Mouse (Mus musculus): ENCODE results near the gene Sox11. TPM values are rescaled to one million over a fixed set of nuclear protein-coding genes. Genes with fewer than 3 reads are reported as not detected.

The Sox11 gene
- total and polyA plus RNA-seq, 2 experiments from 2014 or later, result 95.5 to 97.8 TPM

- H3K4me1 ChIP-seq (ENCODE audit: insufficient read depth, low read length), result peaks cover 7% of the 10 kb centered on the region
- no peak for DNase-seq (ENCODE audit: low spot score)
- WGBS, result 19% methylated on average over 5 of the region's 5 CpGs
- no peak for ATAC-seq
- no peaks in the 10 kb centered on the region for H3K36me3 ChIP-seq (ENCODE audit: insufficient read depth, low read length)
- TF ChIP-seq CTCF (IDR thresholded peaks at IDR 0.05; ENCODE audit: low read depth), result no peak
- 0 out of 2 replicates have a peak overlapping the region, but pooled peaks have one; percentile 41 for H3K27ac ChIP-seq
- no peaks in the 10 kb centered on the region for H3K9me3 ChIP-seq (ENCODE audit: low read length)
- H3K9ac ChIP-seq (replicated peaks; ENCODE audit: low read length), result 0 out of 2 replicates have a peak overlapping the region, but pooled peaks have one; percentile 38
- no peaks in the 10 kb centered on the region for H3K27me3 ChIP-seq (ENCODE audit: insufficient read depth, low read length)
- H3K4me3 ChIP-seq (ENCODE audit: low read length), result peak overlapping the region; percentile 97
- peak overlapping the region; percentile 72 for H3K4me2 ChIP-seq (ENCODE audit: low read depth, low read length)
Measured at GRCm38 (mm10) chr12:27336801-27337200, 5.6 kb downstream of the Sox11 start.

DNA sequence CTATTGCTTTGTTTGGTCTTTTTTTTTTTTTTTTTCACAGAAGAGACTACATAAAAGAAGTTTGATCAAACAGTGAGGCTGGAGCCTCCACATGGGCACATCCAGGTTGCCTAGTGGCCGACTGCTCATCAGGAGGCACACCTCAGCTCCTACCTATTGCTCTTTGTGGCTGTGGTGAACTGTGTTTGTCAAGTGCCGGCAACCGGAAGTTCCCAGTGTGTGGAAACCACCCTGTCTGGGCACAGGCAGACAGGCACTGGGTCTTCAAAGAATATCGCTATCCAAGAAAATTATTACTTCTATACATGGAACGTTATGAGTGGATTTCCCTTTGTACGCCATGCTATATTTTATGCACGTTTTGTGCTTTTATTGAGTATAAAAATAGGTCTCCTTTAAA, 6.0 kb downstream of the Sox11 start:
- 31% methylated on average over 7 of the region's 7 CpGs for WGBS
- Histone ChIP-seq H3K4me2 (ENCODE audit: low read depth, low read length) (peak overlapping the region; percentile 72), H3K27ac (no peak overlapping the region), H3K9me3 (ENCODE audit: low read length) (no peaks in the 10 kb centered on the region), H3K9ac (replicated peaks; ENCODE audit: low read length) (no peak overlapping the region; the same call in 1 of the 2 replicates), H3K4me1 (ENCODE audit: insufficient read depth, low read length) (peaks cover 7% of the 10 kb centered on the region), H3K36me3 (ENCODE audit: insufficient read depth, low read length) (no peaks in the 10 kb centered on the region), H3K4me3 (ENCODE audit: low read length) (peak overlapping the region; percentile 97), H3K27me3 (ENCODE audit: insufficient read depth, low read length) (no peaks in the 10 kb centered on the region)
- DNase-seq (ENCODE audit: low spot score) (no peak), ATAC-seq (no peak)
- no peak for TF ChIP-seq CTCF (IDR thresholded peaks at IDR 0.05; ENCODE audit: low read depth)

- H3K4me2 ChIP-seq (ENCODE audit: low read depth, low read length), result peak overlapping the region; percentile 72
- TF ChIP-seq CTCF (IDR thresholded peaks at IDR 0.05; ENCODE audit: low read depth), result peak; percentile 52
- peak; percentile 55 for DNase-seq (ENCODE audit: low spot score)
- no peak overlapping the region for H3K27ac ChIP-seq
- H3K9me3 ChIP-seq (ENCODE audit: low read length), result no peaks in the 10 kb centered on the region
- H3K36me3 ChIP-seq (ENCODE audit: insufficient read depth, low read length), result no peaks in the 10 kb centered on the region
- H3K27me3 ChIP-seq (ENCODE audit: insufficient read depth, low read length), result no peaks in the 10 kb centered on the region
- WGBS, result 39% methylated on average over 11 of the region's 11 CpGs
- ATAC-seq, result no peak
- H3K4me1 ChIP-seq (ENCODE audit: insufficient read depth, low read length), result peaks cover 7% of the 10 kb centered on the region
- no peak overlapping the region for H3K9ac ChIP-seq (replicated peaks; ENCODE audit: low read length)
- H3K4me3 ChIP-seq (ENCODE audit: low read length), result peak overlapping the region; percentile 97; the same call in 1 of the 2 replicates
Measured at GRCm38 (mm10) chr12:27335356-27336055, 6.9 kb downstream of the Sox11 start.

DNA sequence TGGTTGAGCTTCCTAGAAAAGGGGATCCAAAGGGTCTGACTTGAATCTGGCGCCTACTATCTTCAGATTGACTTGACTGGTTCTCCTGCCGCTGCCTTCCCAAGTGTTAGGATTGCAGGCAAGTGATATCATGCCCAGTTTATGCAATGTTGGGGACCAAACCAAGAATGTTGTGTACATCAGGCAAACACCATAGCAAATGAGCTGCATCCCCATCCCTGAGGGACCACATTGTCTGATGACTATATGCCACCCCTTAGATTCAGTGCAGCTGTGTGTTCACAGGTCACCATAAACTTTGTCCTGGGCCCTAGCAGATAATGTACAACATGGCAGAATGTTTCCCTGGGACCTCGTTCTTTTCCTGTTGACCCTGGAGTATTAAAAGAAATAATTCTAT, 8.8 kb downstream of the Sox11 start:
- Histone ChIP-seq H3K4me1 (ENCODE audit: insufficient read depth, low read length) (peaks cover 7% of the 10 kb centered on the region), H3K9ac (replicated peaks; ENCODE audit: low read length) (no peak overlapping the region), H3K9me3 (ENCODE audit: low read length) (no peaks in the 10 kb centered on the region), H3K27me3 (ENCODE audit: insufficient read depth, low read length) (no peaks in the 10 kb centered on the region), H3K27ac (no peak overlapping the region), H3K36me3 (ENCODE audit: insufficient read depth, low read length) (no peaks in the 10 kb centered on the region), H3K4me2 (ENCODE audit: low read depth, low read length) (no peak overlapping the region), H3K4me3 (ENCODE audit: low read length) (no peak overlapping the region)
- 89% methylated on average over 3 of the region's 3 CpGs for WGBS
- DNase-seq (ENCODE audit: low spot score), result no peak
- no peak for ATAC-seq
- TF ChIP-seq CTCF (IDR thresholded peaks at IDR 0.05; ENCODE audit: low read depth), result no peak

DNA sequence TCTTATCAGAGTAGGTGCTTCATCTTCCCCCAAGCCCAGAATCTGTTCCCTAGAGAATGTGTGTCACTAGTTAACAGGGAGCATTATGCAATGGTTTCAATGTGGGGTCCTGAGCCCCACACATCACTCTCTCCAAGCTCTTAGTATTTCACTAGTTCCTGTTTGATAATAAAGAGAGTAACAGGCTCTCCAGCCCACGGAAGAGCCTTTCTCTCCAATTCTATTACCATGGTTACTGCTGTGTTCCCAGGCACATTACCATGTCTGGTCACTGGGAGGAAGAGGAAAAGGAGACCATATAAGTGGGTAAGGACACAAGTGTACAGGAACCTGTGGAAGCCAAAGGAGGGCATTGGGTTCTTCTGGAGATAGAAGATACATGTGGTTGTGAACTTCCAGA, 19.0 kb downstream of the Sox11 start:
- Histone ChIP-seq H3K9ac (replicated peaks; ENCODE audit: low read length) (no peak overlapping the region), H3K4me1 (ENCODE audit: insufficient read depth, low read length) (no peaks in the 10 kb centered on the region; the same call in 1 of the 2 replicates), H3K36me3 (ENCODE audit: insufficient read depth, low read length) (no peaks in the 10 kb centered on the region), H3K27ac (no peak overlapping the region), H3K9me3 (ENCODE audit: low read length) (no peaks in the 10 kb centered on the region), H3K4me2 (ENCODE audit: low read depth, low read length) (no peak overlapping the region), H3K27me3 (ENCODE audit: insufficient read depth, low read length) (no peaks in the 10 kb centered on the region), H3K4me3 (ENCODE audit: low read length) (no peak overlapping the region)
- no peak for TF ChIP-seq CTCF (IDR thresholded peaks at IDR 0.05; ENCODE audit: low read depth)
- ATAC-seq, result no peak
- DNase-seq (ENCODE audit: low spot score), result no peak
- WGBS, result 38% methylated on average over 1 of the region's 1 CpGs

GRCm38 (mm10) chr12:27320705-27321104, 21.7 kb downstream of the Sox11 start:
- Histone ChIP-seq H3K27me3 (ENCODE audit: insufficient read depth, low read length) (no peaks in the 10 kb centered on the region), H3K4me3 (ENCODE audit: low read length) (no peak overlapping the region), H3K9ac (replicated peaks; ENCODE audit: low read length) (no peak overlapping the region), H3K4me1 (ENCODE audit: insufficient read depth, low read length) (no peaks in the 10 kb centered on the region; the same call in 1 of the 2 replicates), H3K27ac (no peak overlapping the region), H3K9me3 (ENCODE audit: low read length) (no peaks in the 10 kb centered on the region), H3K36me3 (ENCODE audit: insufficient read depth, low read length) (no peaks in the 10 kb centered on the region), H3K4me2 (ENCODE audit: low read depth, low read length) (no peak overlapping the region)
- ATAC-seq (no peak), DNase-seq (ENCODE audit: low spot score) (no peak)
- no peak for TF ChIP-seq CTCF (IDR thresholded peaks at IDR 0.05; ENCODE audit: low read depth)

DNA sequence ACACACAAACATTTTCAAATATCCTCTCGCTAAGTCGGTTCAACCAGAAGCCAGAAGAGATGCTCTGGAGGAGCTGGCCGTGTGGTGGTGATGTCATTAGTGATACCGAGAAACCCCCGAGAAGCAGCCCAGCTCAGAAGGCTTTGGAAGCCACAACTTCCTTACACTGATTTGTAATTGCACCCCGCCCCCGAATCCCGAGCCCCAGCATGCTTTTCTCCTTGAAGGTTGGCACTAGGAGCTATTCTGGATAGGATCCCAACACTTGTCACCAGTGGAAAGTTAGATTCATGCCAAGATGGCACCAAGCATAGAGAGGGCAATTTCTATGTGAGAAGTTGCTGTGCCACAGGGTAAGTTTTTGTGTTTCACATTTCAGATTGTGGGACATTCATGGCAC, 29.4 kb downstream of the Sox11 start:
- H3K4me3 ChIP-seq (ENCODE audit: low read length), result no peak overlapping the region
- ATAC-seq (no peak), DNase-seq (ENCODE audit: low spot score) (peak; percentile 49)
- no peak overlapping the region for H3K9ac ChIP-seq (replicated peaks; ENCODE audit: low read length)
- no peaks in the 10 kb centered on the region for H3K36me3 ChIP-seq (ENCODE audit: insufficient read depth, low read length)
- no peak overlapping the region for H3K27ac ChIP-seq
- H3K4me2 ChIP-seq (ENCODE audit: low read depth, low read length), result no peak overlapping the region
- H3K4me1 ChIP-seq (ENCODE audit: insufficient read depth, low read length), result 0 out of 2 replicates have a peak, but pooled peaks cover 12% of the 10 kb centered on the region
- no peak for TF ChIP-seq CTCF (IDR thresholded peaks at IDR 0.05; ENCODE audit: low read depth)
- no peaks in the 10 kb centered on the region for H3K9me3 ChIP-seq (ENCODE audit: low read length)
- 70% methylated on average over 8 of the region's 8 CpGs for WGBS
- no peaks in the 10 kb centered on the region for H3K27me3 ChIP-seq (ENCODE audit: insufficient read depth, low read length)
